Mouse (Mus musculus) ES-E14 (cell line): Measurements from ENCODE around the gene Dpy19l3.

Experiments
- CHD2 ChIP-seq: IDR thresholded peaks from 2 replicates; pipeline ENCODE4 v1.6.1; 2014; ENCODE audit warnings: mild to moderate bottlenecking, low read depth, low read length, inconsistent platforms
- HCFC1 ChIP-seq: IDR thresholded peaks from 2 replicates; pipeline ENCODE4 v1.6.1; 2012; ENCODE audit warnings: low read length, inconsistent platforms, borderline replicate concordance; ENCODE audit not compliant: insufficient read depth
- MAFK ChIP-seq: IDR thresholded peaks from 2 replicates; pipeline ENCODE4 v1.6.1; 2014; ENCODE audit warnings: mild to moderate bottlenecking, low read depth, low read length, inconsistent platforms; ENCODE audit not compliant: insufficient read depth
- ZC3H11A ChIP-seq: IDR thresholded peaks from 2 replicates; pipeline ENCODE4 v1.6.1; 2012; ENCODE audit warnings: low read depth, mild to moderate bottlenecking, inconsistent platforms, low read length, borderline replicate concordance
- ZNF384 ChIP-seq: IDR thresholded peaks from 2 replicates; pipeline ENCODE4 v1.6.1; 2012; ENCODE audit warnings: low read depth, low read length, inconsistent platforms

GRCm38 (mm10) chr7:35687229-35687628, 67.0 kb downstream of the Dpy19l3 start:
- TF ChIP-seq HCFC1 (no peak), MAFK (no peak), ZC3H11A (no peak), CHD2 (no peak), ZNF384 (no peak)
